Mouse (Mus musculus): ENCODE data around the gene Nudt6. TPM values are rescaled to one million over a fixed set of nuclear protein-coding genes. Genes with fewer than 3 reads are reported as not detected.

Gene Nudt6
- total RNA-seq (2017): 28.1 and 34.9 TPM in 2 replicates

DNA sequence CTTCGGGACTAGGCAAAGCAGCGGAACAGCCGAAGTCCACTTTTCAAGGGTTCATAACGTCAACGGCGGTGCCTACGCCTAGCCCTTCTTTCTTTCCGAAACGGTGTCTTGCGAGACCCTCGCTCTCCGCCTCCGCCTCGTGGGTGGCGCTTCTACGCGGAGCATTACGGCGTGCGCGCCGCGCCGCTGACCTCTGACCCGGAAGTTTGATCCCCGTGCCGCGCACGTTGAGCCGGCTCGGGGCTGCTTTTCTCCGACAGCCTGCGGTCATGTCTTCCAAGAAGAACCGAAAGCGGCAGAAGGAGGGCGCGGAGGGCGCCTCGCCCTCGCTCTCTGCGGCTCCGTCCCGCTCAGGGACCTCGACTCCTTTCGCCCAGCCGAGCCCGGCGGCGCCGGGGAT lies at the start of gene Nudt6:
Nudt6 (minus strand) TSS at position 140 of the 400 bp plus-strand sequence.
- peak; percentile 66 to 74 for ATAC-seq (replicated peaks in 1 of 2; ENCODE audit: insufficient read depth in 1 of 2, low FRiP score in 2 of 2, low TSS enrichment in 1 of 2, low read depth in 1 of 2, poor library complexity in 2 of 2, severe bottlenecking in 2 of 2)

DNA sequence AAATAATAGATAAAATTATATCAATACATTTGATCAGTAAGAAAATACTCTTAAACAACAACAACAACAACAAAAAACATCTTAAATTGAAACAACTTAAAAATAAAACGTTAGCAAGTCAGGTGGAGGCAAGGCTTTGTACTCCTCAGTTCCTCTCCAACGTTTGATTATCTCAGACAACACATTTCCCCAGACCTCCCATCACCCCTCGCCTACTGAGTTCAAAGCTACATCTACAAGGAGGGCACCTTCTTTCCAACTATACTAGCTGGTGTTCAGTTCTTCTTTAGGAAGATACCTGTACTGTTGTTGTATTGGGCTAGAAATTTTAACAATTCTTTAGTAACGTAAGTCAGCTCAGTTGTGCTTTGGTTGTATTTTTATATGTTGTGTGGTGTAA lies 49.3 kb upstream of the Nudt6 start:
- ATAC-seq (replicated peaks in 1 of 2; ENCODE audit: insufficient read depth in 1 of 2, low FRiP score in 2 of 2, low TSS enrichment in 1 of 2, low read depth in 1 of 2, poor library complexity in 2 of 2, severe bottlenecking in 2 of 2): no peak

DNA sequence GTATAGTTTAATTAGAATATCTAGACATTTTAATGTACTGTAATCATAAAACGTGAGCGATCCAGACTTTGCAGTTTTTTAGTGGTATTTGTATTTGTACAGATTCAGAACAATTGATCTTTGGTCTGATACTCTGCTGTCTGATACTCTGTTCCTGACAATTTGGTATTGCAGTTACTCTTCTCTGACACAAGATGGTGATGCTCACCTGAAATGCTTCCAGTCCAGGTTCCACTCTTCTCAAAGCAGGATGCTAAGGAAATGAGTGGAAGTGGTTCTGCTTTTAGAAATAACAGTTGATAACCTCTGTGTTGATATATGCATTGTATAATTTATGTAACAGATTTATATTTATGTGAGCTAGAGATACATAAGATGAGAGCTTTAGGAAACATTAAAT lies 48.2 kb upstream of the Nudt6 start:
- ATAC-seq (replicated peaks in 1 of 2; ENCODE audit: insufficient read depth in 1 of 2, low FRiP score in 2 of 2, low TSS enrichment in 1 of 2, low read depth in 1 of 2, poor library complexity in 2 of 2, severe bottlenecking in 2 of 2): peak in 1 of 2 experiments; percentile 51; a peak in 1 of 4 replicates

DNA sequence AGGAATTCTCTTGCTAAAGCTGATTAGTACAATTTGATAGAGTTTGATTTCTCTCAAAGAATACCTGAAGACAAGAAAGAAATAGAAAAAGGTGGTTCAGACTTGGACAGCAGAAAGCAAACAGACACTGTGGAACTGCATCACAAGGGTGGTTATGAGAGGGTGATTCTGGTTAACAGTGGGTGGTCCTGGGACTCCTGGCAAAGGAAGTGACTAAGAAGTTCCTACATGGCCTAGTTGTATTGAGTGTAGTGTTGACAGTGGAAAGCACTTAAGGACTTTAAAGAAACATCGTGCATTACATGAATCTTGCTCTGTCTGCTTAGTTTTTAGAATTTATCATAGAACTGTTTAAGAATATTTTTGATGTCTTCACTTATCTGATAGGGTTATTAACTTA lies 36.0 kb upstream of the Nudt6 start:
- no peak for ATAC-seq (replicated peaks in 1 of 2; ENCODE audit: insufficient read depth in 1 of 2, low FRiP score in 2 of 2, low TSS enrichment in 1 of 2, low read depth in 1 of 2, poor library complexity in 2 of 2, severe bottlenecking in 2 of 2)

DNA sequence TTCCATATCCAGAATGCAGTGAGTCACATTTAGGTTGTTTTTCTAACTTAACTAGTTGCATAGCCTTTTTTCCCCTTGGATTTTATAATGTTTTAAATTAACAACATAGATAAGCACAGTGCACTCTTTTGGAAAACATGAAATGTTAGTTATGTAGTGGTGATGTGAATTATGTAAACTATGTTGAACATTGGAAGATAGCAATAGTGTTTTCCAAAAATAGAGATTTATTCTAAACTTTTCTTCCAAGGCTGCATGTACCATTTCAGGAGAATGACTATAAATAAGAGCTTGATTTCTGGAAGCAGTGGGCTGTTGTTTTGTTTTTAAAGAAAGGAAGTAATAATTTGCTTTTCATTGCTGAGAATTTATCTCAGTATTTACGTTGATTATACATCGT lies 23.4 kb upstream of the Nudt6 start:
- no peak for ATAC-seq (replicated peaks in 1 of 2; ENCODE audit: insufficient read depth in 1 of 2, low FRiP score in 2 of 2, low TSS enrichment in 1 of 2, low read depth in 1 of 2, poor library complexity in 2 of 2, severe bottlenecking in 2 of 2)

DNA sequence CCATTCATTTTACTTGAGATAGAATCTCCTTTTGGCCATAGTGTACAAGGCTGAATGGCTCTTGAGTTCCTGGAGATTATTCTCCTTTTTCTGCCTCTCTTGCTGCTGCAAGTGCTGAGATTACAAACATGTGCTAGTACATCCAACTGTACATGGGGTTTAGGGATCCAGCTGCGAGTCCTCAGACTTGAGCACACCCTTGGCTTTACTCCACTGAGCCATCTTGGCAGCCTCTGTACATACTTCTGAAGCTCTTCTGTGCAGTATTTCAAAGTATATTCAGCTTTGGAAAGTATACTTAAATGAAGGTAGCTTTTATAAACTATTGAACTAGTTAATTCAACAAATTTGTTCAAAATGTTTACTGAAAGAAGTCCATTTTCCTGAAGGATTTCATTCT lies 19.8 kb upstream of the Nudt6 start:
- ATAC-seq (replicated peaks in 1 of 2; ENCODE audit: insufficient read depth in 1 of 2, low FRiP score in 2 of 2, low TSS enrichment in 1 of 2, low read depth in 1 of 2, poor library complexity in 2 of 2, severe bottlenecking in 2 of 2): no peak

DNA sequence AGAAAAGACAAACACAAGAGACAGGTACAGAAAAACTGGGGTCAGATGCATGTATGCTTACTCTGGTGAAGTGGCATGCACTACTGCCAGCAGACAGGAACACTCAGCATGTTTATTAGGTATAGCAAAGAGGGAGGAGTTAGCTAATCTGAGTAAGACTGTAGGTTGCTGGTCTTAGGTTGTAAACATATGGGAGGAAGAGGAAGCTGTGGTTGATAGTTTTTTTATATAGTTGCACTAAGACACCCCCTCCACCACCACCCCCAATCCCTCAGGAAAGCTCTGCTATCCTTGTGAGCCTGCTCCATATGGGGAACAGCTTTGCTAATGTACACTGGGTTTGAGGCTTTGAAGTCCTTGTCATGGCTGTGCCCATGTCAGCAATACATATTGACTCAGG lies 10.3 kb upstream of the Nudt6 start:
- ATAC-seq (replicated peaks in 1 of 2; ENCODE audit: insufficient read depth in 1 of 2, low FRiP score in 2 of 2, low TSS enrichment in 1 of 2, low read depth in 1 of 2, poor library complexity in 2 of 2, severe bottlenecking in 2 of 2): 0 out of 4 replicates have a peak, but pooled peaks of 1 of the 2 experiments have one; percentile 7

DNA sequence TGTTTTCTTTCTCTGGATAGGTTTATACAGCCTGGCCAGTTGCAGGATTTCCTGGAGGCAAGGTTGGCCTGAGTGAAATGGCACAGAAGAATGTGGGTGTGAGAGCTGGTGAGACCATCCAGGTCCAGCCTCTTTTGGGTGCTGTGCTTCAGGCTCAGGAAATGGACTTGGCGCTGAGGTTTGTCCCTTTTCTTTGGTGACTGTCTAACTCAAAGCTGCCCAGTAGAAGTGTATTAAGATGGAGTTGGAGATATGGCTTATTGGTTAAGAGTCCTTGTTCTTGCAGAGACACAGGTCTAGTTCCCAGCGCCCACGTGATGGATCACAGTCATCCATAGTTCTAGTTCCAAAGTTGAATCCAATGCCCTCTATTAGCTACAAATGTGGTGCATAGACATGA lies 6.1 kb upstream of the Nudt6 start:
- ATAC-seq (replicated peaks in 1 of 2; ENCODE audit: insufficient read depth in 1 of 2, low FRiP score in 2 of 2, low TSS enrichment in 1 of 2, low read depth in 1 of 2, poor library complexity in 2 of 2, severe bottlenecking in 2 of 2): no peak

DNA sequence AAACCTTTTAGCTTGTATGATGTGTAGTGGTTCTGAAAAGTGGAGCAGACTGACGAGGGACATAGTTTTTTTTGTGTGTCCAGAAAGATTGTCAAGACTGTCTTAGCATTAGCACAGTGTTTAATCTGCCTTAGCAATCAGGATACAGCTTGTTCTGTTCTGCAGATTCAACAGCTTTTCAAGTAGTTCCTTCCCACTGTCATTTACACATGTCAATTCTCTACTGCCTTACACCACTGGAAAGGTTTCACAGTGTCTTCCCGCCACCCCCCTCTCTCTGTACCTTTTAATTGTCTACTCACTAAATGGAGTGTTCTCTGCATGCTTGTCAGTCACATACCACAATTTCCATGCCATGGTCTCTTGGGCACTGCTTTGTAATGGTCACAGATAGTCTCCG lies 1.2 kb upstream of the Nudt6 start:
- no peak for ATAC-seq (replicated peaks in 1 of 2; ENCODE audit: insufficient read depth in 1 of 2, low FRiP score in 2 of 2, low TSS enrichment in 1 of 2, low read depth in 1 of 2, poor library complexity in 2 of 2, severe bottlenecking in 2 of 2)

DNA sequence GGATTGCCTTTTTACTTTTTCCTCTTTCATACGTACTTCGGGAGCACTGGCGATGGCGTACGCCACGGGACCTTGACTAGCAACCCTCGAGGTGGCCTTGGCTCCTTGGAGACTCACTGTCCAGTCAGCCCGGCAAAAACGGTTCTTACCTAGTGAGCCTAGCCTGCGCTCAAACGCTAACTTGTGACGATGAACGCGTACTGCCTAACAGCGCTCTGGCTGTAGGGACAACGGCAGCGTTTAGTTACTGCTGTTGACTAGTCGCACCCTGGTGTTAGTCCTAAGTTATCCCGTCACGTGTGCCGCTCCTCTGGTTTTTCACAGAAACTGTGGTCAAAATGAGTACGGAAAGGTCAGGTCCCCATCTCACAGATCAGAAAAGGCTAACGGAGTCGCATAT lies 630 bp upstream of the Nudt6 start:
- ATAC-seq (replicated peaks in 1 of 2; ENCODE audit: insufficient read depth in 1 of 2, low FRiP score in 2 of 2, low TSS enrichment in 1 of 2, low read depth in 1 of 2, poor library complexity in 2 of 2, severe bottlenecking in 2 of 2): no peak

DNA sequence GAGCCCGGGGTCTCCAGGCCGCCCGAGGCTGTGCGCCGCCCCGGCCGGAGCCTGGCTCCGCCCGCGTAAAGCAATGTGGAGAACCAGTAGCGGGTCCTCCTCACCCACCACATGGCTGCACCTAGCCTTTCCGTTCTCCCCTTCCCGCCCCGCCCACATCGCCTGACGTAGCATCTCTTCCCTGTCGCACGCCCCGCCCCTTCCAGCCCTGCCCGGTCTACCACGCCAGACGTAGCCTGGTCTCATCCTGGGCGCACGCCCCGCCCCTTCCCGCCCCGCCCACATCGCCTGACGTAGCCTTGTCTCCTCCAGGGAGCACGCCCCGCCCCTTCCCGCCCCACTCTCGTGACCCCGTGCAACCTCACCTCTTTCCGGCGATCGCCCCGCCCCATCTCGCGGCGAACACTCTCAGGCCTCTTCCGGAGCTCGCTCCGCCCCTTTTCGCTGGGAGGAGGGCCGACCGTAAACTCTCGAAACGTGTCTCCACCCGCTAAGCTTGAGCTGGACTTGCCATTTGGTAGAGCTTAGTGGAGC lies 486 bp downstream of the Nudt6 start, which contains the start of gene Spata5:
Spata5 (plus strand) TSS at position 439 of the 534 bp plus-strand sequence.
- ATAC-seq (replicated peaks in 1 of 2; ENCODE audit: insufficient read depth in 1 of 2, low FRiP score in 2 of 2, low TSS enrichment in 1 of 2, low read depth in 1 of 2, poor library complexity in 2 of 2, severe bottlenecking in 2 of 2): peak; percentile 78 to 84

DNA sequence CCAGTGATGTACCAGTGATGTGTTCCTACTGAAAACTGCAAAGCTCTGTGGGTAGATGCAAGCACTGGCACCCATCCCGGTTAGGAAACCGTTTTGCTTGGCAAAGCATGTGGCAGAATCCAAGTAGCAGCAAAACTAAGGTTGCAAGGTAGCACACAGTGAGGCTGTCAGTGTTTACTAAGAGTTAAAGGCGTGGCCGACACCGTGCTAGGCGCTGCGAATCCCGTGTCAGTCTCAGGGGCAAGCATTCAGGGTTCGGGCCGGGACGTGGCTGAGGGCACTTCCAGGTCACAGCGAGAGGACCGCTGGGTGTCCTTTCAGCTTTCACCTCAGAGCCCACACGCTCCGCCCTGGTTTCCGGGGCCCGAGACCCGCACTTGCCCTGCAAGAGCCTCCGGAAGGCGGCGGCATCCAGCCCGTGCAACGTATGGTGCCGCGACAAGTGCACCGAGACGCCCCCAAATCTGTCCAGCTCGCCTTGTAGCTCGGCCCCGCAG lies 1.0 kb downstream of the Nudt6 start:
- ATAC-seq (replicated peaks in 1 of 2; ENCODE audit: insufficient read depth in 1 of 2, low FRiP score in 2 of 2, low TSS enrichment in 1 of 2, low read depth in 1 of 2, poor library complexity in 2 of 2, severe bottlenecking in 2 of 2): peak; percentile 5 to 22

DNA sequence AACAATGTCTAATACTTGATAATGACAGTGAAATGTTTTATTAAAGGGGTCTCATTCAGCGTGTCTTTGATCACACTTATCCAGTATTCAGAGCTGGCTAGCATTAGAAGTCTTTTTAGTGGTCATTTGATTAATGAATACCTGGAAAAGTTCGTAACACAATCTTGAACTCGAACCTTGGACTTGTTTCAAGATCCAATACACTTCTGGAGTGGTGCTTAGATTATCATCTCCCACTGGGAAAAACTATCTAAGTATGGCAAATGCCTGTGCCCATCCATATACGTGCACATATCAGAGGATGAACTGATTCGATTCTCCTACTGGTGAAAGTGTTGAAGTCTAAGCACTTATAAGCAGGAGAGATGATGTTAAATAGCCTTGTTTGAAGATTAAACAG lies 1.7 kb downstream of the Nudt6 start:
- no peak for ATAC-seq (replicated peaks in 1 of 2; ENCODE audit: insufficient read depth in 1 of 2, low FRiP score in 2 of 2, low TSS enrichment in 1 of 2, low read depth in 1 of 2, poor library complexity in 2 of 2, severe bottlenecking in 2 of 2)

DNA sequence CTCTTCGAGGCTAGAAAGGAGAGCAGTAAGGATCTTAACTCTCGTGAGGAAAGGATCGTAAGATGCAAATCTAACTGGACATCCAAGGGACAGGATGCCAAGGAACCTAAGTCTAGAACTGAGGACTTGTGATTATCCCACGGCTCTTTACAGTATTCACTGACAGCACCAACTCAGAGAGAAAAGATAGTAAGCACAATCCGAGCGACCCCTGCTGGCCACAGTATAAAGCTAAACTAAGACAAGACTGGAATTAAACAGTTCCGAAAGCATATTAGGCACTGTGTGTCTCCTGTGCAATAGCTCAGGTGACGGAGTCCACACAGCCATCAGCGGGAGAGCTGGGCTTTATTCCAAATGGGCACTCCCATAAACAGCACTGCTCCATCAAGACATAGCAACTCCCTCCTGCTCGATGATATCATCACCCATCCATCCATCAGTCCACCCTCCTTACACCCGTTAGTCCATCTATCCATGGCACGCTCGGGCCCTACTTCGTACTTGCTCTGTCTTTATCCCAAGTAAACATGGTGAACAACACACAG lies 5.5 kb downstream of the Nudt6 start:
- peak; percentile 51 to 64 for ATAC-seq (replicated peaks in 1 of 2; ENCODE audit: insufficient read depth in 1 of 2, low FRiP score in 2 of 2, low TSS enrichment in 1 of 2, low read depth in 1 of 2, poor library complexity in 2 of 2, severe bottlenecking in 2 of 2)

DNA sequence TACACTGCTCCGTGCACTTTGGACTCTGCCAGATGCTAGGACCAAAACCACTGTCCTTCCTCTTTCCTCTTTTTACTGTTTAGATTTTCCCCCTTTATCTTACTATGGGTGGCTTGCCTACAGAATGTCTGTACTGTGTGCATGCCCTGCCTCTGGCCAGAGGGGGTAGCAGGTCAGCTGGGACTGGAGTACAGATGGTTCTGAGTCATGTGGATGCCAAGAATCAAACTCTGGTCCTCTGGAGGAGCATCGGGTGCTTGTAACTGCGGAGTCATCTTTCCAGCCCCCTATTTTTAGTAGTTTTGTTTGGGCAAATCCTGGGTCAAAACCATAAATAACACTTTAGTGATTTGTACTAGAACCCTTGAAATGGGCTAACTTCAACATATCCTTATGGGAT lies 6.6 kb downstream of the Nudt6 start:
- no peak for ATAC-seq (replicated peaks in 1 of 2; ENCODE audit: insufficient read depth in 1 of 2, low FRiP score in 2 of 2, low TSS enrichment in 1 of 2, low read depth in 1 of 2, poor library complexity in 2 of 2, severe bottlenecking in 2 of 2)

DNA sequence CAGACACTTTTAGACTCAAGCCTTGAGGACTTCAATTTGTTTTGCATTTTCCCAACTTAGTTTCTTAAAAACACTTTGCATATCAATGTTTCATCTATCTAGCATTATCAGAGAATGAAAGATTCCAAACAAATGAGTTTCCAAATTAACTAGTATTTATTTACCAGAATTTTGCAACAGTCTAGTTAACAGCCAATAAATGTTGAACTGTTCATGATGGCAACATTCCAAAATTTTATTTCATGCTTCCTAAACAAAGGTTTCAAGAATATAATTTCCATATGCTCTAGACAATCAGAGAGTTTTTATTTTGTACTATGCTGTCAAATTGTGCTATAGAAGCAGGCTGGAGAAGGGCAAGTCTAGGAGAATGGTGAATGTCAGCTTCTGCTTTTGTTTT lies 12.4 kb downstream of the Nudt6 start:
- ATAC-seq (replicated peaks in 1 of 2; ENCODE audit: insufficient read depth in 1 of 2, low FRiP score in 2 of 2, low TSS enrichment in 1 of 2, low read depth in 1 of 2, poor library complexity in 2 of 2, severe bottlenecking in 2 of 2): no peak

DNA sequence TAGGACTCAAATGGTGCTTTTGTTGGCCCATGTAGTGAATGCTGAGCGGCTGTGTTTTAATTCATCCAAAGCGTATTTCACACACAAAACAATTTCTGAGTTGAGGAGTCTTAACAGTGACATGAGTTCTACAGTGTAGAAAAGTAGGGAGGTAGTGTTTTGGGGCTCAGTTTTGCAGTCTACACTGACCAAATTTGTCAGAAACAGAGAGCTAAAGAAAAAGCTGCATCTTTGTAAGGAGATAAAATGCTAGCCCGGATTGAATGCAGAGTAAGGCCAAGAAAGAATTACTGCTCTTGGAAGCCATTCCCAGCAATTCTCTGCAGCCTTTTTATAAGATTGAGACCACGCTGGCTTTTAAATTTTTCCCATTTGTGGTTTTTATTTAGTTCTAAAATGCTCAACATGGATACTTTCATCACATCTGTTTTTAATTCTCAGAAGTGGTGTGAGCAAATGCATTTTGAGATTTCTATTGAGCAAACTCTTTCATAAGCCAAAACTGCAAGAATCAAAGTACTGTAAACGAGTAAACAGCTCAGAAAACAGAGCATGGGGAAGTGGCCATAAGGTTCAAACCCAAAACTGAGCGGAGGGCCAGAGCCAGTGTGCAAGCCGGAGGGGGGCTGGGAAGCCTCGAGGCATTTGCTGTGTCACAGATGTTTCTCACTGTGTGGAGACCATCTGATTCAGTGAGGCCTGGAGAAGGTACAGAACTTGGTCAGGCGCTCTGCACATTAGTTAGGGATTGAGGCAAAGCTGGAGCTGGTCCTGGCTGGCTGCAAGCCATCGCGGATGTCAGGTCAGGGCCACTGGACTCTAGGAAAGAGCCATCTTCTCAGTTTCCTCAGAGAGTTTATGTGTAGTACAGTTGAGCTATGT lies 18.0 kb downstream of the Nudt6 start:
- ATAC-seq (replicated peaks in 1 of 2; ENCODE audit: insufficient read depth in 1 of 2, low FRiP score in 2 of 2, low TSS enrichment in 1 of 2, low read depth in 1 of 2, poor library complexity in 2 of 2, severe bottlenecking in 2 of 2): no peak

DNA sequence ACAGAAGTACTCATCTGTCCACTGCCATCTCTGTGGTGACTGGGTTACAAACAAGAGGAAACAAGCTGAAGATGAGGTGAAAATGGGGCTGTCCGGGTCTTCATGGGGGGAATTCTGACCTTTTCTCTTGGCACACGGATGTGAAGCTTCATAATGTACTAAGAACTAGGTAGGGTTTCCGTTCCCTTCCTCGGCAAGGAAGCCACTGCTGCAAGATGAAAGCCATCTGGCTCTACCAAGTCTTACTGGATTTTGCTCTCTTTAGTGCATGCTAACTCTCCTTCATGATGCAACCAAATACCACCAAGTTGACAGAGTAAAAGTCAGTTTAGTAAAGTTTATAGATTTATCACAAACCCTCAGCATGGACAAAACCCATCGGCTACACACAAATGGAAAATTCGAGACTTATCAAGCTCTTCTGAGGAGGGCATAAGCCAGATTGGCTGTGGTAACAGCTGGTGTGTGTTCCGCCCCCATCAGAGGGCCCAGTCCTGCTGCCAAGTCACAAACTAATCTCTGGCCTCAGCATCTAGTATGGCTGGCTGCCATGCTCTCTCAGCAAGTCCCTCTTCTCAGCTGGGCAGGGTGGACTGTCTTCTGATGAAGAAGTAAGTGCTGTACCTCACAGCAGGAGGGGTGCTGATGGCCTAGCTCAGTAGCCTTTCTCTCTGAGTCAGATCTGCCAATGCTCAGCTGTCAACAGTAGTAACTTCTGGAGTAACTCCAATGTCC lies 21.2 kb downstream of the Nudt6 start:
- ATAC-seq (replicated peaks in 1 of 2; ENCODE audit: insufficient read depth in 1 of 2, low FRiP score in 2 of 2, low TSS enrichment in 1 of 2, low read depth in 1 of 2, poor library complexity in 2 of 2, severe bottlenecking in 2 of 2): 0 out of 4 replicates have a peak, but pooled peaks of 1 of the 2 experiments have one; percentile 22

Measured in hematopoietic stem cell, adult 5-6 weeks (primary cell).